Mouse (Mus musculus) duodenum, adult 2 months (tissue): ENCODE results near the gene Adnp. TPM values are rescaled to one million over a fixed set of nuclear protein-coding genes. Genes with fewer than 3 reads are reported as not detected.

Experiments
- polyA plus RNA-seq: library from polyadenylated mRNA; depleted of rRNA; stranded (reverse); fragments of >200 nt; gene quantifications from 2 replicates; pipeline ENCODE4 v1.2.3, GENCODE M21; 2012; ENCODE audit warnings: low replicate concordance; rRNA removed

Gene Adnp
- 7.3 and 11.1 TPM in 2 replicates for polyA plus RNA-seq

GRCm38 (mm10) chr2:168206725-168207644 lies at the start of gene Adnp:
Adnp (minus strand) TSS chr2:168207112.

GRCm38 (mm10) chr2:168230026-168230728 lies 23.3 kb upstream of the Adnp start, which contains the start of the genes Gm20716, Dpm1 and Mocs3:
Gm20716 (minus strand) TSS chr2:168230364.
Dpm1 (minus strand) TSS chr2:168230591.
Mocs3 (plus strand) TSS chr2:168230622.

Other genes starting within 250 kb of the Adnp start
- gene Ripor3, start 196.5 kb downstream of the Adnp start, polyA plus RNA-seq = 3.3 and 3.4 TPM in 2 replicates
- 19.6 and 28.7 TPM in 2 replicates for gene Pard6b, start 126.1 kb downstream of the Adnp start, polyA plus RNA-seq
- gene Gm20716, start 23.3 kb upstream of the Adnp start, polyA plus RNA-seq = not detected in 2 replicates
- gene Dpm1, start 23.5 kb upstream of the Adnp start, polyA plus RNA-seq = 11.0 and 15.8 TPM in 2 replicates
- 27.4 and 72.7 TPM in 2 replicates for gene Mocs3, start 23.5 kb upstream of the Adnp start, polyA plus RNA-seq
- gene Kcng1, start 74.6 kb upstream of the Adnp start, polyA plus RNA-seq = 0.48 and 1.3 TPM in 2 replicates